Mouse (Mus musculus): ENCODE measurements around the gene Fam69a. TPM values are rescaled to one million over a fixed set of nuclear protein-coding genes. Genes with fewer than 3 reads are reported as not detected.
"Not testable (repeated sequence)": the region's sequence is repeated elsewhere in the genome, so short reads cannot be mapped to it uniquely, and the experiment has no call there.

Fam69a gene
- total RNA-seq, 2 experiments from 2014 or later, result 55.5 to 138 TPM

GRCm38 (mm10) chr5:107949607-107950006 is 37.3 kb downstream of the Fam69a start:
- peak; percentile 85 for ATAC-seq (ENCODE audit: poor library complexity, severe bottlenecking)

DNA sequence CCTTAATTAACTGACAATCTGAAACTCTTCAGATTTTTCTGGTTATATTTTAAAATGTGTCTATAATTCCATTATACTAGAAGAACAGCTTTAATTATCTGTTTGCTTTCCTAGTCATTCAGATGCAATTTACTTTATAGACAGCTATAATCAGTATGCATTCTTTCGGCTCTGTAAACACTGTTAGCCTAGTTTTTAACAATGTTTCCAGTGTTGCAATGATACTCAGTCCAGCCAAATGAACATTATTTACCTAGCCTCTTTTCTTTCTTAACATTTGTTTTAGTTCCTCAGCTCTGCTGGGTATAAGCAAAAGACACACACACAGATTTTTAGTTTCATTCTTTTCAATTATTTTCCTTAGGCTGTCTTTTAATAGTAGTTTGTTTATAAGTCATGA is 38.0 kb downstream of the Fam69a start:
- no peak for ATAC-seq (ENCODE audit: poor library complexity, severe bottlenecking)

- ATAC-seq (ENCODE audit: poor library complexity, severe bottlenecking), result no peak
Observed at GRCm38 (mm10) chr5:107947548-107947947, 39.3 kb downstream of the Fam69a start.

DNA sequence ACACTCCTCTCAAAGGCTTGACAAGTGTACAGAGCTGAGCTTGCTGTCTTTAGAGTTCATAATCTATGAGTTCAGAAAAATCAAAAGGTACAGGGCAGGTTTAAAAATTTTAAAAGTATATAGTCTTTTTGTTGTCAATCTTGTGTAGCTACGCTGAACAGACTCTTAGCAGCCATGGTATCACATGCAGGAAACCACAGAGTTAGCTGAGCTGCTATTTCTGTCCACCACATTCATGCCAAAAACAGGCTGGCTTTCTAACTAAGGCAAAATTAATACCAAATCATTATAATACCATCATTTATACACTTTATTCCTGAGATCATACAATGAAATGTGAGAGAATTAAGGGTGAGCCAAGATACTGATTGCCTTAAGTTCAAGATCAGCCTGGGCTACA is 40.4 kb downstream of the Fam69a start:
- no peak for ATAC-seq (ENCODE audit: poor library complexity, severe bottlenecking)

- ATAC-seq (ENCODE audit: poor library complexity, severe bottlenecking), result no peak
Observed at GRCm38 (mm10) chr5:107943526-107943925, 43.4 kb downstream of the Fam69a start.

DNA sequence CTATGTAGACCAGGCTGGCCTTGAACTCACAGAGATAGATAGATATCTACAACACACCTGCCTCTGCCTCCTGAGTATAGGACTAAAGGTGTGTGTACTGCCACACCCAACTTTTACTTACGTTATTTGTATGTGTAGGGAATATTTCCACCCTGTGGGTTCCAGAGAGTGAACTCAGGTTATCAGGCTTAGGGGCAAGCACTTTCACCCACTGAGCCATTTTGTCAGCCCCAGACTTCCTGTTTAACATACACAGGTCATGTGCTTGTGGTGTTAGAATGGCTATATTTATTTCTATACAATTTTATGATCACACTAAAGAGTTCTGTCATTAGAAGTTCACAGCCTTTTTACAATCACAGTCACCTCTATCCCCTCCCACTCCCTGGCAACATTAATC is 43.9 kb downstream of the Fam69a start:
- no peak for ATAC-seq (ENCODE audit: poor library complexity, severe bottlenecking)

GRCm38 (mm10) chr5:107941222-107941621 is 45.7 kb downstream of the Fam69a start:
- ATAC-seq (ENCODE audit: poor library complexity, severe bottlenecking), result no peak

DNA sequence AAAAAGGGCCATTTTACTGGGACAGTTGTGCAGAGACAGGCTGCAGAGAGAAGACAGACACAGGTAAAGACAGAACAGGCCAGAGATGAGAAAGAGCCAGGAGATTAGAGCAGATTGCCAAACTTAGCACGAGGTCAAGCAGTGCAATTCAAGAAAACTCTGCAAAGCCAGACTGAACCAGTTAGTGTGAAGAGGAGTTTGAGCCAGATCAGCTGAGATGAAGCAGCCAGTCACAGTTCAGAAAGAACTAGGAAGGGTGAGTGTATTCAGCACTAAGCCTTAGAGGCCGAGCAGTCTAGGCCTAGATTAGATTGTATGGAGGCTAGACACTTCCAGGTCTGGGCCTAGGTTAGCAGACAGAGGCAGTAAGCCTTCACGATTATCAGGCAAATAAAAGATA is 47.2 kb downstream of the Fam69a start:
- ATAC-seq (ENCODE audit: poor library complexity, severe bottlenecking), result no peak

DNA sequence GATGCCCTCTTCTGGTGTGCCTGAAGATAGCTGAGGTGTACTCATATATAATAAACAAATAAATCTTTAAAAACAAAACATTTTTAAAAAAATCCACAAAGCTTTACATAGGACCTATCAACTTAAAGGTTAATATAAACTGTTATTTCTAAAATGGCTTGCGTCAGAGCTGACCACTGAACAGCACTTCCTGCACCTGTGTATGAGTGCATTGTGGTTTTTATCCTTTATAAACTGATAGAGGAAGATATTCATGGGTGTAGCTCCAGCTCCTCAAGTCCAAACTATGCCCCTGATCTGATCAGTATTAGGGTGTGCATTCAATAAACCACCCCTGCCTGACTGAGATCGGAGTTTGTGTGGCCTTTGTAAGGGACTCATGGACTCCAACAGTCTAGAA is 48.0 kb downstream of the Fam69a start:
- peak; percentile 22; the same call in 1 of the 2 replicates for ATAC-seq (ENCODE audit: poor library complexity, severe bottlenecking)

GRCm38 (mm10) chr5:107938483-107938882 is 48.4 kb downstream of the Fam69a start:
- not testable (repeated sequence) for ATAC-seq (ENCODE audit: poor library complexity, severe bottlenecking)

GRCm38 (mm10) chr5:107936625-107937389 is 50.1 kb downstream of the Fam69a start:
- ATAC-seq (ENCODE audit: poor library complexity, severe bottlenecking), result peak; percentile 58

GRCm38 (mm10) chr5:107934770-107935543 is 51.9 kb downstream of the Fam69a start:
- ATAC-seq (ENCODE audit: poor library complexity, severe bottlenecking), result no peak

- ATAC-seq (ENCODE audit: poor library complexity, severe bottlenecking), result no peak
Observed at GRCm38 (mm10) chr5:107933202-107933974, 53.5 kb downstream of the Fam69a start.

DNA sequence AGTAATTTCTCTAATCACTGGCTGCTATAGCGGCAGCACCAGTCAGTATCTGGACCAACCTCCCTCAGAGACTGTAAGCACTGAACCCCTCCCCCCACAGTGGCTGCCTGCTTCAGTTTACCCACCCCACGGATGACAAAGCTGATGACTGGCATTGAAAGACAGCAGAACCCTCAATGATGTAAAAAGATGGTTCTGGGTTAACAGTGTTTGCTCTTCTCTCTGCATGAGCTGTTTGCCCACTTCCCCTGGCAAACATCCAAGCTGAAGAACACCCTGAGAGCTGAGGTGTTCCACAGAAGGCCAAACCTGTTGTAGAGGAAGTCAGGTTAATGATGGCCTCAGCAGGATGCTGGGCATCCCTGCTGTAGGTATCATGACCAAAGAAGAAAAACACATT is 54.3 kb downstream of the Fam69a start:
- peak; percentile 24; the same call in 1 of the 2 replicates for ATAC-seq (ENCODE audit: poor library complexity, severe bottlenecking)

- peak; percentile 61 for ATAC-seq (ENCODE audit: poor library complexity, severe bottlenecking)
Observed at GRCm38 (mm10) chr5:107926550-107927249, 60.2 kb downstream of the Fam69a start.

DNA sequence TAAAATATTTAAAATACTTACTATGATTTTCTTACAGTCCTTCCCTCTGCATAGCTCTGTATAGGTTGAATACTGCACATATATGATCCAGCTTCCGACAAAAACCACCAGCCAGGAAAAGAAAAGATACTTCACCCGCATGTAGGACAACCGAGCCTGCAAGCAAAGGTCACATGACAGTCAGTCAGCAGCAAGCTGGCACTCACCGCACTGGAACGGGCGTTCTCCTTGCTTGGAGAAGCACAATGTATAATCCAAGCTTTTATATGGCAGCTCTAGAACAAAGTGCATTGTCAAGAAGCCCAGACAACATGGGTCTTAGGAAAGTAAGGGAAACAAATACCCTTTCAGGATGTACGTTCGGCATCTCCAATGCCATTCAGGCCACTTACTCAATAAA is 62.3 kb downstream of the Fam69a start:
- no peak for ATAC-seq (ENCODE audit: poor library complexity, severe bottlenecking)

DNA sequence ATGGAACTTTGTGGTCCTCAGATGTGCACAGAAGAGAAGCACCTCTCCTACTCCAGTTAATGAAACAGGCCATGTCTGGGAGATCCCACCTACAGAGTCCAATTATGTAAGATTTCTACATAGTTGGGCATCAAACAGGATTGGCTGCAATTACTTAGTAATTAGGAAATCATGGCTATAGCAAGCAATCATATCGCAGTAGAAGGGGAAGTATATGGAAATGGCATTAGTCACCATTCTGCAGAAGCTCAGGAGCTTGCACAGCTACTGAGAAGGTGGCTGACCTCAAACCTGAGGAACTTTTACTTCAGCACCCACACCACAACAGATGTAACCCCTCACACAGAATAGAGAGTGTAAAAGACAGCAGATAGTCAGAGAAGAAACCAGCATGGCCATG is 64.0 kb downstream of the Fam69a start:
- peak; percentile 83 for ATAC-seq (ENCODE audit: poor library complexity, severe bottlenecking)

DNA sequence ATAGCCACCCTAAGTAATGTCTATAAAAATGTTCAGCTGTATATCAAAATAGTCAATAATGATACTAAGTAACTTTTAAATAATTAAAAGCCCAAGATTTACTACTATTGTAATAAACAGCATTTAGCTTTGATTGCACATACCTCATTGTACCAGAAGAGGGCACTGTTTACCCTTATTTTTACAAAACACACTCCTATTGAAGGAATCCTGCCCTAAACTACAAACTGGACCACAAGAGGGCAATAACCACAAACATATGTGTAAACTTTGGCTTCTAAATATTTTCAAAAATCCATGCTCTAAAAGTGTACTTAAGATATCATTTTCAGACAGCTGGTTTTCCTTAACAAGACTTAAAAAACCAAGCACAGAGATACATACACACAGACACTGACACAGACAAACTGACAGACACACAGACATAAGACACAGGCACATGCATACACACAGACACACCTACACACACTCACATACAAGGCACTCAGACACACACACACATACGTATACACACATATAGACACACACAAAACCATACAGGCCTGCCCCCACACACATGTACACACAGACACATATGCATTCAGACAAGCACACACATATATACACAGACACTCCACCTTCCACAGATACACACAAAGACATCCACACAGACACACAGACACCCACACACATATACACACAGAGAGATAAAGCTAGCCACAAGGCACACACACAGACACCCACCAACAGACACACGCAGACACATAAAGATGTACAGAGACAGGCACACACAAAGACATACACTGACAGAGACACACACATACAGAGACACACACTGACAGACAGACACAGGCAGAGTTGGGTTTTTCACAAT is 65.3 kb downstream of the Fam69a start:
- peak; percentile 79 for ATAC-seq (ENCODE audit: poor library complexity, severe bottlenecking)

- ATAC-seq (ENCODE audit: poor library complexity, severe bottlenecking), result no peak
Observed at GRCm38 (mm10) chr5:107915280-107915679, 71.6 kb downstream of the Fam69a start.

GRCm38 (mm10) chr5:107911012-107911411 is 75.9 kb downstream of the Fam69a start:
- no peak for ATAC-seq (ENCODE audit: poor library complexity, severe bottlenecking)

Measured in megakaryocyte, adult 5-6 weeks (primary cell).